Mouse (Mus musculus) kidney, embryonic 15.5 days (tissue): ENCODE measurements around the gene Klf5. TPM values are rescaled to one million over a fixed set of nuclear protein-coding genes. Genes with fewer than 3 reads are reported as not detected.

Experiments
- ATAC-seq: fragments of 200-750 bp; cut with Nextera tagmentation; replicated peaks from 2 replicates; pipeline ENCODE4 v1.8.0; 2017; ENCODE audit warnings: moderate TSS enrichment; ENCODE audit not compliant: low FRiP score
- H3K27ac ChIP-seq: fragments of 300-500 bp; sonication (generic); 2 replicates; pipeline ENCODE4 v1.5.1; 2015; ENCODE audit warnings: mild to moderate bottlenecking, inconsistent platforms
- H3K27me3 ChIP-seq: fragments of 300-500 bp; sonication (generic); 2 replicates; pipeline ENCODE4 v1.6.1; 2015; ENCODE audit warnings: inconsistent platforms
- H3K36me3 ChIP-seq: fragments of 300-500 bp; sonication (generic); 2 replicates; pipeline ENCODE4 v1.6.1; 2015; ENCODE audit warnings: inconsistent platforms
- H3K4me1 ChIP-seq: fragments of 300-500 bp; sonication (generic); 2 replicates; pipeline ENCODE4 v1.6.1; 2015; ENCODE audit warnings: inconsistent platforms
- H3K4me2 ChIP-seq: fragments of 300-500 bp; sonication (generic); 2 replicates; pipeline ENCODE4 v1.6.1; 2015; ENCODE audit warnings: moderate library complexity, mild to moderate bottlenecking, inconsistent platforms
- H3K4me3 ChIP-seq: fragments of 300-500 bp; sonication (generic); replicated peaks from 2 replicates; pipeline ENCODE4 v1.5.1; 2015; ENCODE audit warnings: mild to moderate bottlenecking, inconsistent platforms
- H3K9ac ChIP-seq: fragments of 300-500 bp; sonication (generic); 2 replicates; pipeline ENCODE4 v1.6.1; 2015; ENCODE audit warnings: mild to moderate bottlenecking, inconsistent platforms
- H3K9me3 ChIP-seq: fragments of 300-500 bp; sonication (generic); replicated peaks from 2 replicates; pipeline ENCODE4 v1.6.1; 2016; ENCODE audit warnings: inconsistent platforms
- WGBS: fragments of 180-500 bp; shearing (Covaris S2); methylation state at CpG from one replicate; pipeline ENCODE4 v1.1.7; 2015; ENCODE audit warnings: mixed read lengths; 5-methylcytosine and 5-hydroxymethylcytosine counted together
- polyA plus RNA-seq: library from polyadenylated mRNA; unstranded; fragments of >200 nt; fragmentation: Nextera tagmentation; extraction: Ambion mirVana; gene quantifications from 2 replicates; pipeline ENCODE4 v1.2.1, GENCODE M21; 2015

Klf5 gene
- 8.6 and 8.9 TPM in 2 replicates for polyA plus RNA-seq

DNA sequence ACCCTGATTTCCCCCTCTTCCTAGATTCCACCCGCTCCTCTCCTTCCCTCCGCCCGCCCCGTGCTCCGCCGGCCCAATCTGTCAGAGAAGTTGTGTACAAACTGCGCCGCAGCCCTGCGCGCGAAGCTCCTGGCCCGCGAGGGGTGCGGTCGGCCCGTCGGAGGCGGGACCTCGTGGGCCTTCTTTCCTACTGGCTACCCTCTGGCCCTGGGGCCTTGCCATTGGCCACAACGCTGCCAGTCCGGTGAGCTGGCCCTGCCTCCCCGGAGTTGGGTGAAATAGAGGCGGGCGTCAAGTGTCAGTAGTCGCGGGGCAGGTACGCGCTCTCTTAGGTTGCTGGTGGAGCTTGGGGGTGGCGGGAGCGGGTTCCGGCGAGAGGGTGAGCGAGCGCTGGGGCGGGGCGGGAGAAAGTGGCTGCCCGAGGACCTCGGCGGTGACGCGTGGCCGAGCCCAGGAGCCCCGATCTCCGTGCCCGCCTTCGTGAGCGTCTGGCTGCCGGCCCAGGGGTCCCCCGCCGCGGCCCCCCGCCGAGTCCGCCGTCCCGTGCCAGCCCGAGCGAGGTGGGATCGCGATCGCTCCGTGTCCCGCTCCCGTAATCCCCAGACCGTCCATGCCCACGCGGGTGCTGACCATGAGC lies at the start of gene Klf5:
Gene Klf5, plus strand, starts transcription at position 307 of the 637 bp plus-strand sequence.
- peak within 1 kb of the TSS; percentile 64 for H3K9ac ChIP-seq
- H3K4me2 ChIP-seq, result peak within 1 kb of the TSS; percentile 99
- ATAC-seq, result peak; percentile 99
- H3K36me3 ChIP-seq, result no peaks in the 10 kb centered on the region
- WGBS, result 0% methylated on average over 41 of the region's 67 CpGs
- H3K4me1 ChIP-seq, result peaks cover 13% of the 10 kb centered on the region
- H3K9me3 ChIP-seq, result no peaks in the 10 kb centered on the region
- peak within 1 kb of the TSS; percentile 77 for H3K4me3 ChIP-seq
- H3K27ac ChIP-seq, result 0 out of 2 replicates have a peak within 1 kb of the TSS, but pooled peaks have one; percentile 11
- peaks cover 49% of the 10 kb centered on the region for H3K27me3 ChIP-seq

DNA sequence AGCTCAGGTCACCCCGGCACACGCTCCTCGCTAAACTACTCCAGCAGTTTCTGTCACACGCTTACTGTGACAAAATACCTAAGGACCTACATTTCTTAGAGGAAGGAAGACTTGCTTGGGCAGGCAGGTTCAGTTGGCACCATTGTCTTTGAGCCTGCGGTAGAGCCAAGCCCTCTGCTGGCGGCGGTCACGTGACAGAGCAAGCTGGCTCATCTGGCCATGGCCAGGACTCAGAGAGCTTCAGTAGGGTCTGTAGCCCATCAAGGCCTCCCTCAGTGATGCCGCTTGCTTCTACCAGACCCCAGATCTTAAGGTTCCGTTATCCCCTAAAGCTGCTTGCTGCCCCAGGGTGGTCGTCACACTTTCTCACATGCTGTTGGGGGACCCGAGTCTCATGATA lies 36.5 kb upstream of the Klf5 start:
- Histone ChIP-seq H3K9ac (no peak overlapping the region), H3K27ac (no peak overlapping the region), H3K36me3 (no peaks in the 10 kb centered on the region), H3K4me1 (no peaks in the 10 kb centered on the region), H3K9me3 (no peaks in the 10 kb centered on the region), H3K27me3 (no peaks in the 10 kb centered on the region), H3K4me3 (no peak overlapping the region), H3K4me2 (no peak overlapping the region)
- ATAC-seq, result no peak
- 96% methylated on average over 12 of the region's 12 CpGs for WGBS

DNA sequence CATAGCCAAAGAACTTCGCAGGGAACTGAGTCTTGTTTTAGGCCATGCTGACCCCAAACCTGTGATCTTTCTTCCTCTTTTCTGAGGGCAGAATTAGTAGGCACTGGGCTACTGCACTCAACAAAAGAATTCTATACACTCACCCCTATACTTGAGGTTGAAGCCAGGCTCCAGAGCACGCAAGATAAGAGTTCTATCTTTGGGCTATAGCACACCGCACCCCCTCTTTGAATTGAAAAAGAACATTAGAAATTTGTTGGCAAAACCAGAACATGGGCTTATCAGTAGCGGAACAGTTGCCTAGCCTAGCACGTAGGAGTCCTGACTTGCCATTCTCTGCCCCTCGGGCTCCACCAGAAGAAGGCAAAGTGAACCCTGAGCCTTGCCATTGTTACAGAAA lies 34.7 kb upstream of the Klf5 start:
- WGBS, result 94% methylated on average over 6 of the region's 6 CpGs
- no peak overlapping the region for H3K27ac ChIP-seq
- H3K27me3 ChIP-seq, result no peaks in the 10 kb centered on the region
- no peaks in the 10 kb centered on the region for H3K9me3 ChIP-seq
- H3K4me1 ChIP-seq, result no peaks in the 10 kb centered on the region
- no peak overlapping the region for H3K4me2 ChIP-seq
- H3K36me3 ChIP-seq, result no peaks in the 10 kb centered on the region
- H3K9ac ChIP-seq, result no peak overlapping the region
- ATAC-seq, result no peak
- H3K4me3 ChIP-seq, result no peak overlapping the region

DNA sequence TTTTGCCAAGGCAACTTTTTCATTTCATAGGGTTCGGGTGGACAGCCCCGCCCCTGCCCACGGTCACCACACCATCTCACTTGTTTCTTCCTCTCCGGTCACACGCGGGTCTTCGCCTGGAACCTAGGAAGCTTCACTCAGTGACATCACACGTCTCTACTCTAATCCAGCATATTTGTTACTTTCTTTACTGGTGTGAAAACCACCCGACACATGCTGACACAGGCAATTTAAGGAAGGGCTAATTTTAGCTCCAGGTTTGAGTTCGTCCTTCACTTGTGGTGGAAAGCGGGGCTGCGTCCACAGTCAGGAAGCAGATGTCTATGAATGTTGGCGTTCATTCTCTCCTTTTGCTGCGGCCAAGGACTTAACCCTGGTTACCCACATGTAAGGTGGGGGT lies 32.7 kb upstream of the Klf5 start:
- no peak overlapping the region for H3K4me2 ChIP-seq
- ATAC-seq, result no peak
- no peaks in the 10 kb centered on the region for H3K9me3 ChIP-seq
- no peaks in the 10 kb centered on the region for H3K27me3 ChIP-seq
- H3K9ac ChIP-seq, result no peak overlapping the region
- 89% methylated on average over 14 of the region's 14 CpGs for WGBS
- H3K4me1 ChIP-seq, result no peaks in the 10 kb centered on the region
- H3K36me3 ChIP-seq, result no peaks in the 10 kb centered on the region
- H3K4me3 ChIP-seq, result no peak overlapping the region
- H3K27ac ChIP-seq, result no peak overlapping the region

DNA sequence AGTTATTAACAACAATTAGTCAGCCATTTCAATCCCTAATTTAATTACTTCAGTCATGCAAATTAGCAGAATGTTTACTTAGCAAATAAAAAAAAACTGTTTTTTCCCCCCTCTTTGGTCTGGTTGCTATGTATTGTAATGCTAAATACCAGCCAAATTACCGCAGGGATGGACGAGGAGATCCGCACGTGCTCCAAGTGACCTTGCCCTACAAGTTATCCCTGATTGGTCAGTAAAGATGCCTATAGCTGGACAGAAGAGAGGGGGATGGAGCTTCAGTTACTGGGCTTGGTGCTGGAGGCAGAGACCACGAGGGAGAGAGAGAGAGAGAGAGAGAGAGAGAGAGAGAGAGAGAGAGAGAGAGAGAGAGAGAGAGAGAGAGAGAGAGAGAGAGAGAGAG lies 31.7 kb upstream of the Klf5 start:
- no peak for ATAC-seq
- Histone ChIP-seq H3K9me3 (no peaks in the 10 kb centered on the region), H3K27me3 (no peaks in the 10 kb centered on the region), H3K4me2 (no peak overlapping the region), H3K27ac (no peak overlapping the region), H3K9ac (no peak overlapping the region), H3K4me1 (no peaks in the 10 kb centered on the region), H3K36me3 (no peaks in the 10 kb centered on the region), H3K4me3 (no peak overlapping the region)
- 76% methylated on average over 5 of the region's 5 CpGs for WGBS

DNA sequence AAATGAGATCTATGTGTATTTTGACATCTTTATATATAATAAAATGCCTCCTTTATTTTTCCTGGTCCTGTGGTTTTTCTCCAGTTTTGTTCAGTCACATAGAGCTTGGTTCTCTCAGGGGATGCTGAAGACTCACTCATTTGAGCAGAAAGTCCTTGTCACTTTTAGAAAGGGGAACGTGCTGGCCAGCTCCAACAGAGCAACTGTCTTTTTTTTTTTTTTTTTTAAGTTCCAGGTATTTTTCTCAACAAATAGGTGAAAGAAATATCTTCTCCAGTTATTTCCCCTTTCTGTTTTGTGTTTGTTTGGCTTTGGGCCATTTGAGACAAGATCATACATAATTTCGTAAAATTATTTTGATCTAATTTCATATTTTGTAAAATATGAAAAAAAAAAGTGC lies 24.4 kb upstream of the Klf5 start:
- H3K27ac ChIP-seq, result no peak overlapping the region
- H3K9ac ChIP-seq, result no peak overlapping the region
- no peaks in the 10 kb centered on the region for H3K36me3 ChIP-seq
- H3K9me3 ChIP-seq, result no peaks in the 10 kb centered on the region
- H3K4me3 ChIP-seq, result no peak overlapping the region
- WGBS, result 74% methylated on average over 2 of the region's 2 CpGs
- ATAC-seq, result no peak
- 0 out of 2 replicates have a peak, but pooled peaks cover 2% of the 10 kb centered on the region for H3K4me1 ChIP-seq
- peaks cover 2% of the 10 kb centered on the region; the same call in 1 of the 2 replicates for H3K27me3 ChIP-seq
- no peak overlapping the region for H3K4me2 ChIP-seq

DNA sequence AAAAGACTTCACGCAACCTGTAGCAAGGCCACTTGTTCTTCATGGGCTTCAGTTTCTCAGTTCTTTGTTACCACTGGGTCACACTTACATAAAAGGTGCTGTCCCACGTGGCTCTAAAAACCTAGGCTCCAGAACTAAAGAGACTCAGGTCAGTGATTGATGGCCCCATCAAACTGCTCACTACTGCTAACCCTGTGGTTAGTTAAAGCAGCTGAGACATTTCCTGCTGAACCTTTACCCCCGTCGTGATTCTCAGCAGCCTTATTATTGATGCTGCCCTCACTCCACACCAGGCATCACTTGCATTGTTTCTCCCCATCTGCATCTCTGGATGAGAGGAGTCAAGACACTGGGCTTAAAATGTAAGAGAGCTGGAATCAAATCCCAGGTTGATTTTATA lies 22.7 kb upstream of the Klf5 start:
- Histone ChIP-seq H3K27ac (no peak overlapping the region), H3K36me3 (no peaks in the 10 kb centered on the region), H3K27me3 (peaks cover 8% of the 10 kb centered on the region; the same call in 1 of the 2 replicates), H3K4me1 (0 out of 2 replicates have a peak, but pooled peaks cover 6% of the 10 kb centered on the region), H3K9me3 (no peaks in the 10 kb centered on the region), H3K4me3 (no peak overlapping the region), H3K4me2 (no peak overlapping the region), H3K9ac (no peak overlapping the region)
- ATAC-seq, result no peak
- WGBS, result 16% methylated on average over 4 of the region's 4 CpGs

DNA sequence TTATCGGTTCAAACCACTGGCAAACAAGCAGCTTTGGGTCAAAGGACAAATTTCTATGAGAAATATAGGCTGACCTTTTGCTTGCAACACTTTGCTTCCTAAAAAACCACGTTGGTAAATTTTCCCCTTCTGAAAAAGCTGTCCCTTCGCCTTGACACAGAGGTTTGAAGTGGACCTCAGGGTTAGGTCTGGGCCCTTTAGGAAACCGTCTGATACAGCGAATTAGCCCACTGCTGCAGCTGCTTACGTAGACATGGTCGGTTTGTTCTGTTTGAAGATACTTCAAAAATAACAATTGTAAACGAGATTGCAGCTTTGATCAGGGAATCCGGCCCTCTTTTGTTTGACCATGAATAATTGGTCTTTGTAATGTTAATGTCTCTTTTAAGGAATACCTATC lies 20.2 kb upstream of the Klf5 start:
- no peaks in the 10 kb centered on the region for H3K9me3 ChIP-seq

DNA sequence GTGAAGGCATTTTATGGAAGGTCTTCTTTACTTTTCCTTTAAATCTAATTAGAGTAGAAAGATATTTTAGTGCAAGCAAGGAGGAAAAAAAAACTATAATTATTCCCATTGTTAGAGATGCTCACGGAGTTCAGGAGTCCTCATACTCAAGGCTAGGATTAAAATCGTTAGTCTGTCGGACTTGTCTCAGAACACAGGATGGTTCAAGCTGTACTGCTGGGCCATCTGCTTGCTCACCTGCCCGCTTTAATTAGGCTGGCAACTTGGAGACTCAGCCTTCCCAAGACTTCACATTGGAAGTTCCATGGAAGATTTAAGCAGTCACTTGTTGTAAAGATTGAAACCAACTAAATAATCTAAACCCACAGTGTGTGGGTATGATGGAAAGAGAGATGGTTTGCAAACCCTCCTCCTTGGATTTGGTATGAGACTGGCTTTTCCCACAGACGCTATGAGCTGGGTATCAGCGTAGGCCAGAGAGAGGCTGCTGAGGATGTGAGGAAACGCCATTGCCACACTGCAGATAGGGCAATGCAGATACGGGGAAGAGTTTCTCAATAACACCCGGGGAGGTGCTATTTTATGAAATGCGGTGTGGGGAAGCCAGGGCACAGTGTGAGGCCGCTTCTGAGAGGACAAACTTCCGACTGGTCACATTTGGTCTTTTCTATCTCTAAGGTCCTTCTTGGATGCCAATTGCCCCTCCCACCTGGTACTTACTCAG lies 19.6 kb upstream of the Klf5 start:
- 51% methylated on average over 12 of the region's 12 CpGs for WGBS
- Histone ChIP-seq H3K4me3 (no peak overlapping the region), H3K27me3 (peaks cover 8% of the 10 kb centered on the region; the same call in 1 of the 2 replicates), H3K9ac (no peak overlapping the region), H3K4me1 (0 out of 2 replicates have a peak, but pooled peaks cover 8% of the 10 kb centered on the region), H3K9me3 (no peaks in the 10 kb centered on the region), H3K27ac (no peak overlapping the region), H3K4me2 (no peak overlapping the region), H3K36me3 (no peaks in the 10 kb centered on the region)
- no peak for ATAC-seq

More for the DNA sequence above, 20.2 kb upstream of the Klf5 start:
- Histone ChIP-seq H3K4me3 (no peak overlapping the region), H3K27ac (no peak overlapping the region), H3K4me2 (no peak overlapping the region), H3K27me3 (peaks cover 8% of the 10 kb centered on the region; the same call in 1 of the 2 replicates), H3K9ac (no peak overlapping the region), H3K4me1 (0 out of 2 replicates have a peak, but pooled peaks cover 8% of the 10 kb centered on the region), H3K36me3 (no peaks in the 10 kb centered on the region)
- 31% methylated on average over 9 of the region's 9 CpGs for WGBS
- no peak for ATAC-seq

DNA sequence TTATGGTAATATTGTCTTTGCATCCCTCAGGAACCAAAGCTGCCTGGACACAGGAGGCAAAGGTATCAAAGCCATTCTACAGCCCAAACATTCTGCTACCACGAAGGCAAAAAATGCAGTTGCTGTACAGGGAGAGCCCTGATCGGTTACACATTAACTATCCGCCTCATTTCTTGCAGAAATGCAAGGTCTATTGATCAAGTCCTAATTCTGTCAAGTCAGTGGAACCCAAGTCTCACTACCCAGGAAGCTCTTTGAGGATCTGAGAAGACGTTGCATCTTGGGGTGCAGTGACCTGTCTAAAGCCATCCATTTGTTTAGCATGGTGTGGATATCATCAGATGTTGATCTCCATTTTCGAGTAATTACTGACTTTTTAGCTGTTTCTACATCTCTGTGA lies 18.1 kb upstream of the Klf5 start:
- Histone ChIP-seq H3K27ac (no peak overlapping the region), H3K4me2 (no peak overlapping the region)
- WGBS, result 49% methylated on average over 5 of the region's 5 CpGs

DNA sequence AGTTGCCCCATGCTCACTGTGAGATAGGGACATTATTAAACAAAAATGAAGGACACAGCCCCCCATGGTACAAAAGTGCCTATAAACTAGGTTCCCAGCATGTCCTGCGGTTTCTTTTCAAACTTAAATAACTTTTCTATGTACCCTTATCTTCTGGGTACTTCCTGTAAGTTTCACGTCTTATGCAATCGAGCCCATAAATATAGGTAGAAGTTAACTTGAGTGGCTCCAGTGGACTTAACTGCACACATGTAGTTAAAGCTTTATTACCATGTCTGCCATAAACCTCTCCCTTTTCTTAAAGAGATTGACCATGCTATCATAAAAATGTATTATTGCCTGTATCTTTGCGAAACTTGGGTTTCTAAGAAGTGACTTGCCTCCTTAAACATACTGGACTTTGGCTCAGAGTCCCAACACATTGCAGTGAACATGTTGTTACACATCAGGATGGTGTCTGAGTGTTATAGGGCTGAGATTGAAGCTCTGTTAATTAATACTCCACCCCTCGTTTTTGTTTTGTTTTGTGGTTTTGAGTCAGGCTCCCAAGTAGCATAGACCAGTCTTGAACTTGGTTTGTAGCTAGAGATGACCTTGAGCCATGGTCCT lies 17.6 kb upstream of the Klf5 start:
- 65% methylated on average over 5 of the region's 5 CpGs for WGBS
- no peaks in the 10 kb centered on the region for H3K9me3 ChIP-seq
- H3K27ac ChIP-seq, result no peak overlapping the region
- ATAC-seq, result no peak
- no peak overlapping the region for H3K4me2 ChIP-seq
- peaks cover 8% of the 10 kb centered on the region; the same call in 1 of the 2 replicates for H3K27me3 ChIP-seq
- H3K4me3 ChIP-seq, result no peak overlapping the region
- H3K4me1 ChIP-seq, result 0 out of 2 replicates have a peak, but pooled peaks cover 8% of the 10 kb centered on the region
- no peak overlapping the region for H3K9ac ChIP-seq
- no peaks in the 10 kb centered on the region for H3K36me3 ChIP-seq

More for the DNA sequence above, 18.1 kb upstream of the Klf5 start:
- Histone ChIP-seq H3K4me3 (no peak overlapping the region), H3K9me3 (no peaks in the 10 kb centered on the region), H3K36me3 (no peaks in the 10 kb centered on the region), H3K4me1 (0 out of 2 replicates have a peak, but pooled peaks cover 8% of the 10 kb centered on the region), H3K27me3 (peaks cover 8% of the 10 kb centered on the region; the same call in 1 of the 2 replicates), H3K9ac (no peak overlapping the region)
- ATAC-seq, result no peak

DNA sequence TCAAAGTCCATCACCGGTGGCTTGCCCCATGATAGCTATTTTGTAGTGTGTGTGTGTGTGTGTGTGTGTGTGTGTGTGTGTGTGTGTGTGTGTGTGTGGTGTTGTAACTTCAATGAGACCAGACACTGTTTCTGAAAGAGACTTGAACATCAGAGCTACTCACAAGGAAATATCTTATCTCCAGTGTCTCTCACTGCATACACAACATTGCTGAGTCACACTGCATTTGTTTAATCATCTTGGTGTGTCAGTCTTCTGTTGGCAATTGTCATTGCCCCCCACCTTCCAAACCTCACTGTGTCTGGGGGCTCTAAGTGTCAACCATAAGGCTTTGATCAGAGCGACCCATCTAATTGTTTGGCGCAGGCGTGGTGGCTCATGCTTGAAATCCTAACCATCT lies 13.0 kb upstream of the Klf5 start:
- no peak for ATAC-seq
- WGBS, result 89% methylated on average over 4 of the region's 4 CpGs
- no peaks in the 10 kb centered on the region for H3K9me3 ChIP-seq
- H3K27me3 ChIP-seq, result no peaks in the 10 kb centered on the region
- H3K4me1 ChIP-seq, result 0 out of 2 replicates have a peak, but pooled peaks cover 2% of the 10 kb centered on the region
- H3K27ac ChIP-seq, result no peak overlapping the region
- H3K4me2 ChIP-seq, result no peak overlapping the region
- no peak overlapping the region for H3K9ac ChIP-seq
- no peaks in the 10 kb centered on the region for H3K36me3 ChIP-seq
- no peak overlapping the region for H3K4me3 ChIP-seq
